Mouse (Mus musculus): ENCODE data around the gene Oas3. TPM values are rescaled to one million over a fixed set of nuclear protein-coding genes. Genes with fewer than 3 reads are reported as not detected.

The Oas3 gene
- polyA plus RNA-seq, 1 experiment from 2014 or later, result 0.40 TPM

DNA sequence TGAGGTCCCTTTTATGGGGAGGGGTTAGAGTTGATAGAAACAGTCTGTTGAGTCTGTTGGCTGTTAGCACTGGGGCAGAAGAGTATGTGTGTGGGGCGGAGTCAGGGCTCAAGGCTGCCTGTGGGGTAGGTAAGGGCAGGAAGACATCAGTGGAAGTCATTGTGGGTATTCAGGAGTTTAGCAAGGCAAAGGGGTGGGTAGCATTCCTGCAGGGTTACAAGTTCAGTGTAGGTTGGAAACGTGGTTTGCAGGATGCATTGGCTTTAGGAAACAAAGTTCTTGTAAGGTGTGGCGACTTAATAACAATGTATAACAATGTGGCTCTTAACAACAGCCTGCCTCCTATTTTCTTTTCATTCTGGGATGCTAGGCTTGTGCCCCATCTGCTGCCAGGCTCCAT, 26.3 kb downstream of the Oas3 start:
- H3K4me2 ChIP-seq (replicated peaks; ENCODE audit: low read depth), result no peak overlapping the region
- DNase-seq (ENCODE audit: low spot score) (no peak), ATAC-seq (ENCODE audit: low FRiP score, low TSS enrichment) (no peak)
- TF ChIP-seq EP300 (optimal IDR thresholded peaks at IDR 0.05), result no peak
- TF ChIP-seq CTCF (IDR thresholded peaks at IDR 0.05; ENCODE audit: low read depth), result no peak
- no peak overlapping the region for H3K9ac ChIP-seq (ENCODE audit: low read length)
- H3K9me3 ChIP-seq (ENCODE audit: control insufficient read depth, low read length), result no peaks in the 10 kb centered on the region
- no peaks in the 10 kb centered on the region for H3K27me3 ChIP-seq (ENCODE audit: control insufficient read depth, insufficient read depth, low read length)
- H3K36me3 ChIP-seq (ENCODE audit: control insufficient read depth, insufficient read depth, low read length), result no peaks in the 10 kb centered on the region
- 68% methylated on average over 3 of the region's 3 CpGs for WGBS
- no peak overlapping the region for H3K4me3 ChIP-seq (ENCODE audit: low read depth, low read length)
- no peaks in the 10 kb centered on the region for H3K4me1 ChIP-seq (replicated peaks; ENCODE audit: control insufficient read depth, insufficient read depth)
- H3K27ac ChIP-seq (replicated peaks), result no peak overlapping the region

DNA sequence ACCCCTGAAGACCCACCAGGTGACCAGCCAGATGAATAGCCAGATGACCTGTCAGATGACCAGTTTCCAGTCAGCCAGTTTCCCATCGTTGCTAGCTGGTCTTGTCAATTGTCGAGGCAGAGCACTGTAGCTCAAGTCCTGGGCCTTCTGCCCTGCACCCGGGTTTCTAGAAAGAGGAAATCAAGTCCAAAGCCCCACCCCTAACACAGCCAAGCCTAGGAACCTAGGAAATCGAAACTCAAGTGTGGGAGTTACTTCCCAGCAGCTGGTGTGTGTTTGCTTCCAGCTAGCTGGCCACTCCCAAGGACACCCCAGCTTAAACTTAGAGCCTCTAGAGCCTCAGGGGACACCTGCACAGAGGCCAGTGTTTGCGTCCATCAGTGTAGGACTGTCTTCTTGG, 27.8 kb downstream of the Oas3 start, which contains the start of gene Oas2:
Oas2 (minus strand) TSS at position 166 of the 400 bp plus-strand sequence.
- 45% methylated on average over 5 of the region's 5 CpGs for WGBS
- ATAC-seq (ENCODE audit: low FRiP score, low TSS enrichment) (peak; percentile 53; the same call in 1 of the 2 replicates), DNase-seq (ENCODE audit: low spot score) (no peak)
- H3K4me3 ChIP-seq (ENCODE audit: low read depth, low read length), result no peak within 1 kb of the TSS
- no peak for TF ChIP-seq CTCF (IDR thresholded peaks at IDR 0.05; ENCODE audit: low read depth)
- TF ChIP-seq EP300 (optimal IDR thresholded peaks at IDR 0.05), result no peak
- no peak within 1 kb of the TSS for H3K4me2 ChIP-seq (replicated peaks; ENCODE audit: low read depth)
- no peak within 1 kb of the TSS for H3K9ac ChIP-seq (ENCODE audit: low read length)
- no peaks in the 10 kb centered on the region for H3K4me1 ChIP-seq (replicated peaks; ENCODE audit: control insufficient read depth, insufficient read depth)
- H3K9me3 ChIP-seq (ENCODE audit: control insufficient read depth, low read length), result no peaks in the 10 kb centered on the region
- no peaks in the 10 kb centered on the region for H3K36me3 ChIP-seq (ENCODE audit: control insufficient read depth, insufficient read depth, low read length)
- no peak within 1 kb of the TSS for H3K27ac ChIP-seq (replicated peaks)
- no peaks in the 10 kb centered on the region for H3K27me3 ChIP-seq (ENCODE audit: control insufficient read depth, insufficient read depth, low read length)

DNA sequence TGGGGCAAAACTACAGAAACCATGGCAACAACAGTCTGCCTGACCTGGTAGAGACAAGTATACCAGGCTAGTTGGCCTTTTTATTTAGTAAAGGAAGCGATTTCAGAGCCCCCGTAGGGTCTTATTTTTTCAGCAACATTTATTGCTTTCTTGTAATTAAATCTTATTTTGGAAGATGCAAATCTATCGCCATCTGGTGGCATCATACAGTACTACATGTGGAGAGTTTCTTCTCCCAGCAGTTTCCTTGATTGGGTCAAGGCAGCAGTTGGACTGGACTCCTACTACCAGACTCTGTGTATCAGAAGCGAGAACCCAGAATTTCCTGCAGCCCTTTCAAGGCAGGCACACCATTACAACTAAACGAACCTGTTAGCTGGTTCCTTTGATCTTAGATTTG, 31.0 kb downstream of the Oas3 start:
- Histone ChIP-seq H3K4me1 (replicated peaks; ENCODE audit: control insufficient read depth, insufficient read depth) (no peaks in the 10 kb centered on the region), H3K9ac (ENCODE audit: low read length) (no peak overlapping the region), H3K9me3 (ENCODE audit: control insufficient read depth, low read length) (no peaks in the 10 kb centered on the region), H3K27ac (replicated peaks) (no peak overlapping the region), H3K36me3 (ENCODE audit: control insufficient read depth, insufficient read depth, low read length) (no peaks in the 10 kb centered on the region), H3K27me3 (ENCODE audit: control insufficient read depth, insufficient read depth, low read length) (no peaks in the 10 kb centered on the region), H3K4me3 (ENCODE audit: low read depth, low read length) (no peak overlapping the region), H3K4me2 (replicated peaks; ENCODE audit: low read depth) (no peak overlapping the region)
- DNase-seq (ENCODE audit: low spot score), result no peak
- ATAC-seq (ENCODE audit: low FRiP score, low TSS enrichment), result no peak
- peak; percentile 81 for TF ChIP-seq CTCF (IDR thresholded peaks at IDR 0.05; ENCODE audit: low read depth)
- no peak for TF ChIP-seq EP300 (optimal IDR thresholded peaks at IDR 0.05)
- WGBS, result 6% methylated on average over 5 of the region's 5 CpGs

DNA sequence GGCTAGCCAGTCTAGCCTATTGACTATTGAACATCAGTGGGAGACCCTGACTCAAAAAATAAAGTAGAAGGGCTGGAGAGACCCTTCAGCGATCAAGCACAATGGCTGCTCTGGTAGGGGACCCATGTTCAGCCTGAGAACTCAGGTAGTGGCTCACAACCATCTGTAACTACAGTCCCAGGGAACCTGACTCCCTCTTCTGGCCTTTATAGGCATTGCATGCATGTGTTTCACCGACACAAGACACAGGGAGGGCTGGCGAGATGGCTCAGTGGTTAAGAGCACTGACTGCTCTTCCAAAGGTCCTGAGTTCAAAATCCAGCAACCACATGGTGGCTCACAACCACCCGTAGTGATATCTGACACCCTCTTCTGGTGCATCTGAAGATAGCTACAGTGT, 35.3 kb downstream of the Oas3 start:
- Histone ChIP-seq H3K27me3 (ENCODE audit: control insufficient read depth, insufficient read depth, low read length) (no peaks in the 10 kb centered on the region), H3K27ac (replicated peaks) (no peak overlapping the region), H3K9ac (ENCODE audit: low read length) (no peak overlapping the region), H3K4me3 (ENCODE audit: low read depth, low read length) (no peak overlapping the region), H3K36me3 (ENCODE audit: control insufficient read depth, insufficient read depth, low read length) (no peaks in the 10 kb centered on the region), H3K4me2 (replicated peaks; ENCODE audit: low read depth) (no peak overlapping the region), H3K9me3 (ENCODE audit: control insufficient read depth, low read length) (no peaks in the 10 kb centered on the region), H3K4me1 (replicated peaks; ENCODE audit: control insufficient read depth, insufficient read depth) (no peaks in the 10 kb centered on the region)
- no peak for ATAC-seq (ENCODE audit: low FRiP score, low TSS enrichment)
- 26% methylated on average over 4 of the region's 4 CpGs for WGBS
- no peak for TF ChIP-seq EP300 (optimal IDR thresholded peaks at IDR 0.05)
- TF ChIP-seq CTCF (IDR thresholded peaks at IDR 0.05; ENCODE audit: low read depth), result peak; percentile 70
- DNase-seq (ENCODE audit: low spot score), result peak; percentile 39

DNA sequence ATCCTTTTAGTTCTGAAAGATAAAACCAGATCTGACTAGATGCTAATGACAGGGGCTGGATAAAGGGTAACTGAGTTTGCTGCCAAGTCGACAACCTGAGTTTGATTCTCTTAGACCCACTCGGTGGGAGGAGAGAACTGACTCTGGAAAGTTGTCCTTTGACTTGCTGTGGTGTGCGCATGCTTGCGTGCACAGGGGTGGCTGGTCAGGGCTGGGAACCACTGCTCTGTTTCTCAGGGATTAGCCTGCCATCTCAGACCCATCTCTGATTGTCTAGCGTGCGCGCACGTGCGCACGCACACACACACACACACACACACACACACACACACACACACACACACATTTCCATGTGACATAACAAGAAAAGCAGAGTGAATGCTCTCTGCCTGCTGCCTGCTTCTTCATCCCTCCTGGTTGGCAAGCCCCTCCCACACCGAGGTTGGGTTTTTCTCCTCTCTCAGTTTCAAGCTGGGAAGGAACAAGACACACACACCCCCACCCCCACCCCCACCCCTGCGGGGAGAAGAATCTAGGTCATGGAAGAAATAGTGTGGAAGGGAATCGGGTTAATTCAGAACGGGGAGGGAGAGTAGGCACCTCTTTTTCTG, 43.0 kb downstream of the Oas3 start:
- no peak for TF ChIP-seq EP300 (optimal IDR thresholded peaks at IDR 0.05)
- TF ChIP-seq CTCF (IDR thresholded peaks at IDR 0.05; ENCODE audit: low read depth), result no peak
- Histone ChIP-seq H3K27me3 (ENCODE audit: control insufficient read depth, insufficient read depth, low read length) (no peaks in the 10 kb centered on the region), H3K36me3 (ENCODE audit: control insufficient read depth, insufficient read depth, low read length) (no peaks in the 10 kb centered on the region), H3K9me3 (ENCODE audit: control insufficient read depth, low read length) (no peaks in the 10 kb centered on the region), H3K4me1 (replicated peaks; ENCODE audit: control insufficient read depth, insufficient read depth) (no peaks in the 10 kb centered on the region), H3K4me3 (ENCODE audit: low read depth, low read length) (no peak overlapping the region), H3K4me2 (replicated peaks; ENCODE audit: low read depth) (no peak overlapping the region), H3K9ac (ENCODE audit: low read length) (no peak overlapping the region), H3K27ac (replicated peaks) (no peak overlapping the region)
- no peak for ATAC-seq (ENCODE audit: low FRiP score, low TSS enrichment)
- WGBS, result 67% methylated on average over 14 of the region's 14 CpGs
- DNase-seq (ENCODE audit: low spot score), result no peak

DNA sequence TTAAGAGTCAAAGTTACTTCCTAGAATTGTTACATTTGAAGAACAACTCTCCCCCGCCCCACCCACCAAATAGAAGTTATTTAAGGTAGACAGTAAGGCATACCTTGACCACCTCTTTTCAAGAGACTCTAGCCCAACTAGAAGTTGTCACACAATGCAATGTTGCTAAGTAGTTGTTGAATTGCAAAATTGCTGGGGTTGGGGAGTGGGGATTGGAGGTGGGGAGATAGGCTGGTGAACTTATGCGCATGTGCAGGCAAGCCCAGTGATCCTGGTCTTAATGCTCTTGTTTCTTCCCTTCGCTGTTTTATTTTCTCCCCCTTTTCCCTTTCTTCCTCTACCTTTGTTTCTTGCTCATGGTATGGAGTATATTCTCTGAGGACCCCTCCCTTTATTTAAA, 43.8 kb downstream of the Oas3 start:
- no peak for TF ChIP-seq EP300 (optimal IDR thresholded peaks at IDR 0.05)
- TF ChIP-seq CTCF (IDR thresholded peaks at IDR 0.05; ENCODE audit: low read depth), result no peak
- Histone ChIP-seq H3K27me3 (ENCODE audit: control insufficient read depth, insufficient read depth, low read length) (no peaks in the 10 kb centered on the region), H3K4me1 (replicated peaks; ENCODE audit: control insufficient read depth, insufficient read depth) (no peaks in the 10 kb centered on the region), H3K9ac (ENCODE audit: low read length) (no peak overlapping the region), H3K36me3 (ENCODE audit: control insufficient read depth, insufficient read depth, low read length) (no peaks in the 10 kb centered on the region), H3K27ac (replicated peaks) (no peak overlapping the region), H3K4me2 (replicated peaks; ENCODE audit: low read depth) (no peak overlapping the region), H3K9me3 (ENCODE audit: control insufficient read depth, low read length) (no peaks in the 10 kb centered on the region), H3K4me3 (ENCODE audit: low read depth, low read length) (no peak overlapping the region)
- DNase-seq (ENCODE audit: low spot score) (no peak), ATAC-seq (ENCODE audit: low FRiP score, low TSS enrichment) (no peak)
- 90% methylated on average over 3 of the region's 3 CpGs for WGBS
